Mouse (Mus musculus) ES-E14 (cell line): ENCODE measurements around the gene Vdr.

Experiments
- HCFC1 ChIP-seq: IDR thresholded peaks from 2 replicates; pipeline ENCODE4 v1.6.1; 2012; ENCODE audit warnings: low read length, inconsistent platforms, borderline replicate concordance; ENCODE audit not compliant: insufficient read depth
- ZNF384 ChIP-seq: IDR thresholded peaks from 2 replicates; pipeline ENCODE4 v1.6.1; 2012; ENCODE audit warnings: low read depth, low read length, inconsistent platforms

DNA sequence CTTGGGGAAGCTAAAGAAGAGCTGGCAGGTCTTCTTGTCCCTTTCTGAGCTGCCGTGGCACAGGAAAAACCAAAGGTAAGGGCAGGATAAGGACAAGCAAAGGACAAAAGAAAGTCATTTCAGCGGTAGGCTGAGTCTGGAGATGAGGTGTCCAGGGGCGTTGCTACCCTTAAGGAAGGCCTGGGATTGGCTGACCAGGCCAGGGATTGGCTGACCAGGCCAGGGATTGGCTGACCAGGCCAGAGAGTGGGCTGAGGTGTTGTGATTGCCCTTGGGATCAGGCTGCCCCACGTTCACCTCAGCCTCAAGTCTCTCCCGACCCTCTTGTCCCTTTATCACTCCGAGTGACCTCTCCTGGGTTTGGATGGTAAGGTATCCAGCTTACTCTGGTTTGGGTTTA, 5.1 kb downstream of the Vdr start:
- TF ChIP-seq ZNF384 (no peak), HCFC1 (no peak)
